Mouse (Mus musculus) induced T-regulatory cell, adult 2 months (primary cell): ENCODE results near the gene Ggta1.
A peak's percentile ranks its signal among the peaks of the same experiment; 100 is the strongest.

Source experiments
- DNase-seq: peaks from one replicate; pipeline ENCODE4 v3.0.0-alpha.2; 2012; ENCODE audit warnings: low read depth

The Ggta1 gene

DNA sequence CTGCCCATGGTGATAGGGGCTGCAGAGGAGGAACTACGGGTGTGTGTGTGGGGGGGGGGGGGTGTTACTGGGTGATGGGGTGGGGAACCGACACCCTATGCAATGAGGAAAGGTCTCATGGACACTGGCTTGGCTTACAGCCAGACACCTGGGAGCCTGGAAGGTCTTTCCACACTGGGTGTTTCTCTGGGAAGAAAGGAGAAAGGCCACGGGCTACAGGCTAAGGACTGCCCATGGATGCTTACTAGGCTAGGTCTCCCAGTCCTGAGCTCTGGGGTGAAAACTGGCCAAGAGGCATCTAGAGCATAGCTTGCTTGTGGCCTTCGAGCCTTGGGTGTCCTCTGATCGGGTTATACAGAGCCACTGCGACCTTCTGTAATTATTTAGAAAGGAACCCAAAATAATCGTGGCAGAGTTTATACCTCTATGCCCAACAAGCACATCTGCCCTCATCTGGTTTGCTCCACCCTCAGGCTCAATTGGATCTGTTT, at the start of gene Ggta1:
TSS of gene Ggta1 (minus strand) at position 441 of the 491 bp plus-strand sequence.
- DNase-seq: no peak

DNA sequence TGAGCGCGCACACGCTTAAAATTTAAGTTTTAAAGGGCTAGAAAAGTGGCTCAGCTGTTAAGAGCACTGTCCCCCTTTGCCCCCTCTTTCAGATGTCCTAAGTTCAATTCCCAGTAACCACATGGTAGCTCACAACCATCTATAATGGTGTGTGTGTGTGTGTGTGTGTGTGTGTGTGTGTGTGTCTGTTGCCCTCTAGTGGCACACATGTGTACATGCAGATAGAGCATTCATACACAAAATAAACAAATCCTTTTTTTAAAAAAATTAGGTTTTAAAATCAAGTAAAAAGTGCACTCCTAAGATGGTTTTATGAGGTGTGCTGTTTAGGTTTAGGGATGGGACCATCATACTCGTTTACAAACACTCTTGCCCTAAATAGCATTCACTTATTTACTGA, 49.2 kb upstream of the Ggta1 start:
- DNase-seq: no peak

DNA sequence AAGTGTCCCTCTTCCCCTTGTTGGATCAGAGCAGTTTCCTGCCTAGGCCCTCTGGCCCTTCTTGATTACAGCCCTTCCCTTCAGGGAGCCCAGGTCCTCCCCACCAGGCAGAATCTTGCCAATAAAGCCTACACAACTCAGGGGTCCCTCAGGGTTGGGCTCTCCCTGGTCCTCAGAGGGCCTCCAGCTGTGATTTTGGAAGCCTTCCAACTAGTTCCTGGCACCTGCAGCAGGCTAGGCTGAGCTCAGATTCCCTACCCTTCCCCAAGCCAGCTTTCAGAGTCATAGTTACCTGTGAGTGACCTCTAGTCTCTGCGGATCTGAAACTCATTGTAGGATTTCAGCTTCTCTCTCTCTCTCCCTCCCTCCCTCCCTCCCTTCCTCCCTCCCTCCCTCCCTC, 47.9 kb upstream of the Ggta1 start:
- no peak for DNase-seq

DNA sequence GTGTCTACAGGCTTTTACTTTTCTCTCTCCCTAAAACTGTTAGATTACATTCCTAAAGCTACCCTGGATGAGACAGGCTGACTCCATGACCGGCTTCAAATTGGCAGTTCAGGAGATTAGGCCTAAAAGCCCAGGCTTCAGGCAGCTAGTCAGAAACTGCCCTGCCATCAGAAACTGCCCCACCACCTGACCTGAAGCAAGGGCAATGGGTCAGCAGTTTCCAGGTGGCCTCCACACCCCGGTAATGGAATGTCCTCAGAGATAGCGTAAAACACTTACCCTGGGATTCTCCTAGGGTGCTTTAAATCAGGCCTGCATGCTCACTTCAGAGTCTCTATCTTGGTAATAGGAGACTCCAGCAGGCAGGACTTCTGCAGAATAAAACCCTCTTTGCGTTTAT, 46.9 kb upstream of the Ggta1 start:
- no peak for DNase-seq

DNA sequence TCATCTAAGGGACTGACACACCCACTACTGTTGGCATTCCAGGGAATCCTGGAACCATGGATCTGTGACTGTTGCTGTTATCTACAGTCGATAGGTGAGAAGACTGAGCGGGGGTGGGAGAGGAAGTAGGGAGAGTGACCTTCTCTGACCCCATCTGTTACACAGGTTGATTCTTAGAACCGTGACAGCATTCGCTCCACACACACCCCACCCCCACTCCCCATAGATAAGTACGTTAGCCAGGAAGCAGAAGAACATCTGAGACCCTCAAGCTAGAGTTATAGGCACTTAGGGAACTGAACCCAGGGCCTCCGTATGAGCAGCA, 46.3 kb upstream of the Ggta1 start:
- no peak for DNase-seq

DNA sequence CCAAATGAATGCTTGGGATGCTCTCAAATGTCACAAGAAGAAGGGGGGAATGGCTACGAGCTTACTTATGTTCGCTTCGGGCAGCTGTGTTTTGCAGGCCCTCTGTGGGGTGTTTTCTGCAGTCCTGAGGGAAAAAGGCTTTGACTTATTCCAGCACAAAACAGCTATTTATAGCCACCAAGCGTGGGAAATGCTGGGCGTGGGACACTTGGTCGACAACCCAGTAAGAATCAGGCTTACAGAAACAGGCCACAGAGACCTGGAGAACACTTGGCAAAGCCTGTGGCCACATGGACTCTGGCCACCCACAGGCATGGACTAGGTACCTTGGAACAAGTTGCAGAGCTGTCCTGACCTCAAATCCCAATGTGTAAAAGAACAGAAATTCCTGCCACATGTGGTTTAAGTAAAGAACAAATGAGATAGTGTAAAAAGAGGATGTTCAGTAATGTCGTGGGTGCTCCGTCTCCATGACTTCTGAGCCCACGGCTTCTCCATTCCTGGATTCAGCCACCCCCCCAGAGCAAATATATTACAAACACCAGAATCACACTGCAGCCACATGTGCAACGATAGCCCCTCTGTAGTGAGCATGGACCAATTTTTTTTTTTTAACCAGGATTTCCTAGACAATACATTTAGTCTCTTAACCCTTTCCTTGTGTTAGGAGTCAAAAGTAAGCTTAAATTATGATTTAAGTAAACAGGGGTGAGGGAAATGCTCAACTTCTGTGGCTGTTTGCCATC, 45.7 kb upstream of the Ggta1 start:
- DNase-seq: no peak

DNA sequence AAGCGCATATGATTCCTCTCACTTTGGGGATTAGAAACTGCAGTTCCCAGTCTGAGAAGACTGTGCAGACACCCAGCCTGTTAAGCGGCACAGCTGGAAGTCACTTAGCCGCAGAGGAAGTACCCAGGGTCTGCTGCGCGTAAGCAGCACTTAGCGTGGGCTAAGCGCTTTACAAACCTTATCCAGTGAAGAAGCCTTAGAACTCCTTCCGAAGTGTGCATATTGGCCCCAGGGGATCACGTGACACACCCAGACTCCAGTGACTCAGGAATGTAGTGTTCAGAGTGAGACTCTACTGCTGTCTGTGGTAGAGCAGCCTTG, 44.1 kb upstream of the Ggta1 start:
- peak; percentile 78 for DNase-seq

DNA sequence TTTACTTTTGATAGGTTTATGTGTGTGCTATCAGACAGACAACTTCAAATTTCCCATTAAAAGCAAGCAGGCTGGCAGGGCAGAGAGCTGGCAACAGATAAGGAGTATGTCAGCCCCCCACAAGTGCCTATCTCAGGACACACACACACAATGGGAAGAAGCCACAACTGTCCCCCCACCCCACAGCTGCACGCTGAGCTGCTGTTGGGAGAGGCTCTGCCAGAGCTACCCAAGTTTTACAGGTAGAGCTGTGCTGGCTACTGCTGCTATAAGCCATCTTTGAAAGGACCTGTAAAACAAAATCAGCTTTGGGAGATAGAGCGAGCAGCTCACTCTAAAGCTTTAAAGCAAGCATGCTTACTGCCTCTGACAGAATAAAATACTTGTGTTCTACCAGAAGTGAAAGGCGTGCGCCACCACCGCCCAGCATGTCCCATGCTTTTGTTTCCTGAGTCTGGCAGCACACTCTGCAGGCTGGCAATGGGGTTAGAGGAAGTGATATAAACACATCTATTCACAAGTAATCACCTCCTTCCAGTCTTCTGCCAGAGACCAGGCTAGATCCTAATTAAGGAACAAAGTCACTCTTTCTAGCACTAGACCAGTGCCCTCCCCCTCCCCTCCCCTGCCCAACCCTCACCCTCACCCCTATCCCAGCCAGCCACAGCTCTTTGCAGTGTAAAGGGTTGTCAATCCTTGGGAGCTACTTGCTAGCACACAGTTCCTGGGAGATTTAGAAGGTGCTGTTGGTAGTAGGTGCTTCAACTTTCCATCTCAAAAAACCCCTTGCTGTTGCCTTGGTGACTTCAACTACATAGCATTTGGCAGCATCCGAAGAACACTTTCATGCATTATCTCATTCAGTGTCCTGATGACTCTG, 43.5 kb upstream of the Ggta1 start:
- peak; percentile 53 for DNase-seq

DNA sequence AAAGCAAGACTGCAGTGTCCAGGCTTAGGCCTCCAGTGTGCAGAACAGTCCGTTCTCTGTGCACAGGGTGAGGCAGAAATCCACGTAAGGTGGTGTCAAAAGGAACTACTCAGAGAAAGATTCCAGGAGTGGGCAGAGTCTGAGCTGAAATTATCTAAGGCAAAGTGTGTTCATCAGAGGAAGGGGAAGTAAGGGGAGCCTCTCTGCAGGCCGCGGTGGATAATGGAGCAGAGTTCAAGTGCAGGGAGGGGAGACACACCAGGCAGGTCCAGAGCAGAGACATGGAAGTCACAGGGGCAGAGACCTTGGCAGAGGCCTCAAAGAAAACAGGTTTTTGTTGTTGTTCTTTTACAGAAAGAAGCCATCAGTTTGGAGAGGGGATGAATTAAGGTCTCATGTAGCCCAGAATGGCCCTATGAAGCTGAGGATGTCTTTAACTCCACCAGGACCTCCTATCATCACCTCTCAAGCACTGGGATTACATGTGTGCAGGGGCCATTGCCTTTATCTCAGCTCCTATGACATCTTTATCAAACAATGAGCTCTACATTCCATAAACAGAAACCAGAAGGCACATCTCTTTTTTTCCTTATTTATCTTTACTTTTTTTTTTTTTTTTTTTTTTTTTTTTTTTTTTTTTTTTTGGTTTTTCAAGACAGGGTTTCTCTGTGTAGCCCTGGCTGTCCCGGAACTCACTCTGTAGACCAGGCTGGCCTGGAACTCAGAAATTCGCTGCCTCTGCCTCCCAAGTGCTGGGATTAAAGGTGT, 42.7 kb upstream of the Ggta1 start:
- no peak for DNase-seq

DNA sequence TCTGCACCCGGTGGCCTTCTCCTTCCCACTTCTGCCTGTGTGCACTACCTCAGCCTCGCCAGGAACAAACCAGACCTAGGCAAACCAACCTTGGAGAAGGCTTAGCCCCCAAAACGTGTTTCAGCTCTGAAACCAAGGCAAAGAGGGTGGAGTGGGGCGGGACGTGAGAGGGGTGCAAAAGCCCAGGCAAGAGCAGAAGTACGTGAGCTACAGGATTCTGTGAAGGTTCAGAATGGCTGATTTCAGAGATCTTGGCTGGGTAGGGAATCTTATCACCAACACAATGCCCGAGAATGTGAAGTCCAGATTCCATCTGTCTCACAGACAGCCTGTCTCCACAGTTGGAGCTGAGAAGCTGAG, 41.4 kb upstream of the Ggta1 start:
- DNase-seq: no peak

DNA sequence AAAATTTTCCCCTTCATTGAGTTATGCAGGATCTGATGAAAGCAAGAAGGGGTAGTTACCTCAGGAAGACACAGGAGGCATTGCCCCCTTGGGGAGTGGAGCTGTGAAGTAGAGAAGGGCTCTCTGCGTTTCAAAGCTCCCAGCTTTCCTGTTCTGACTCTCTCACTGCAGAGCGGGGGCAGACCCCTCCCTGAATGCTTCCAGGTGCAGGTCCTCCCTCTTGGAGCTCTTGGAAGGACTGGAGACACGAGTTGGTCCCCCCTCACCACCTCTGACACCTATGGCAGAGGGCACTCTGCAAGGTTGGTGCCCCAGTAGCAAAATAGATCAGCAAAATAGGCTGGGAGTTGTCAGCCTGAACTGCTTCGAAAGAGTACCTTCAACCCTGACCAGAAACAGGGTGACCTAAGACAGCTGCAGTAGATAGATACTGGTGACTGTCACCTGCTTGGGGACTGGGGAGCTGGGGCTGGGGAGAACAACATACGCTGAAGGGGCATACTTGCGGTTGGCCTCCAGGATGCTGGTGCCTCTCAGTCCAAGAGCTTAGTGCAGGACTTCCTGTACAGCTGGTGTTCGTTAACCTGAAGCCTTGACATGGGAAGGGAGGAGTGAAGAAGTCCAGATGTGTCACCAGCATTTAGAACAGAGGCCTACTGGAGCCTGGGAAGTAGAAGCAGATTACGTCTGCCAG, 40.8 kb upstream of the Ggta1 start:
- DNase-seq: peak; percentile 27

DNA sequence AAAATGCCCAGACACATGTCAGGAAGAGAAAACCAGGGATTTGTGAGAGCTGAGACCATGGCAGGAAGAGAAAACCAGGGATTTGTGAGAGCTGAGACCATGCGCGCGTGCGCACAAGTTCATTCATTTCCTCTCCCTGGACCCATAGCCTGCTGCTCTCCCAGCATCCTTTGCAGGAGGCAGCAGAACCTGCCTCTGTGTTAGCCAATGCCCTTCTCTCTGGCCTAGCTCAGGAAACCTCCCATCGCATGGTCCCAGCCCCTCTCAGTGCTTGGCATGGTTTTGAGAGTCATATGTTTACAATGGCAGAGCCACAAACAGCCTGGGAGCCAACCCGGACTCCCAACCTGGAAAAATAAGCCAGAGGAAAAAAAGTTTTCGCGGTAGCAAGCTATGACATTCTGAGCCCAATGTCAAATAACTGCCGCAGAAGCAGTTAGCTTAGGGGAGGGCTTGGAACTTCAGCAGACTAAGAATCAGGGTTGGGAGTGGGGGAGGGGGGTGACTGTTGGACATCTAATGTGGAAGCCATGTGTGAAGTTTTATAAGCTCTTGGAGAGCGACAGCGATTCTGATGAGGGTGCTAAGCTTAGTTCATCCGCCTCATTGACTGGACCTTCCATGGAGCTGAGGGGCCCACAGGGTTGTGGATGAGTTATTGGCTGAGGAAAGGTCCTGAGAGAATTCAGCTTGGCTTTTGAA, 40.1 kb upstream of the Ggta1 start:
- DNase-seq: no peak

DNA sequence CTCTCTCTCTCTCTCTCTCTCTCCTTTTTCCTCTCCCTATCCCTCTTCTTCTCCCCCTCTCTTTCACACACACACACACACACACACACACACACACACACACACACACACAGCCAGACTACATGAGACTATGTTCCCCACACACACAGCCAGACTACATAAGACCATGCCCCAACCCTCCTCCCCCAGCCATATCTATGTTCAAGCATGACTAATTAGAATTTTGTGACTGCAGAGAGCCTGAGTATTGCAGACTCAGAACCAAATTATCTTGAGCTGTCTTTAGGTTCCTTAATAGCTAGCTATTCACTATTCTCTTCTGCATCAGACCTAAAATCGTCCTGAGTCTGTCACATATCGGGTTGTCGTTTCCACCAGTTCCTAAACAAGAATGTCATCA, 39.5 kb upstream of the Ggta1 start:
- no peak for DNase-seq

DNA sequence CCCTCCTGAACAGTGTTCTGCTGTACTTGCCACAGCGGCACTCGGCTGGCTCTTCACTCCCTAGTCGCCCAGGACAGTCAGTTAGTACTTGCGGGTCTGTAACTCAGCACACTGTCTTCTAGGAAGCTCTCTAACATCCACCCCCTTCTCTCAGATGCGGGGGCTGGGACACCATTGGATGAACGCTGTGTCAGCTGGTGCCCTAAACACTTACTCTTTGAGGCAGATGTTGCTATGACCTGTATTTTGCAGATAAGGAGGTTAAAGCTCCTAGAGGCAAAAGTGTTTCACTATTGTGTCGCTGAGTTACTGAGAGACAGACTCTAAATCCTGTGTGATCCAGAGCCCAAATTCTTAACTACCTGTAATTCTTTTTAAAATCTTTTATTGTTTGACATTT, 36.4 kb upstream of the Ggta1 start:
- peak; percentile 34 for DNase-seq

DNA sequence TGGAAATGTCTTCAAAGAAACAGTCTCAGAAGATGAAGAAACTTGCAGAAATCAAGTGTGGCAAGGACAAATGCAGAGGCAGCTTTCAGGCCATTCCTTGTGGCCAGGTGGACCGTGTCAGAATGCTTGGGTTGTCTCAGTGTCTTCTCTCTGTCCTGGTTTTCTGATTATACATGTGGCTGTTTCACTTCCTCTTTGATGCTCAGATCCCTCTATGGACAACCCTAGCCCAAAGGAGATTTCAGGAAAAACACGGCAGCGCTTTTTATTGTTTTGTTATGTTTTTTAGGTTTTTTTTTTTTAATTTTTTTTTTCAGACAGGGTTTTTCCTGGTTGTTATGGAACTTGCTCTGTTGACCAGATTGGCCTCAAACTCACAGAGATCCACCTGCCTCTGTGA, 35.9 kb upstream of the Ggta1 start:
- DNase-seq: no peak

DNA sequence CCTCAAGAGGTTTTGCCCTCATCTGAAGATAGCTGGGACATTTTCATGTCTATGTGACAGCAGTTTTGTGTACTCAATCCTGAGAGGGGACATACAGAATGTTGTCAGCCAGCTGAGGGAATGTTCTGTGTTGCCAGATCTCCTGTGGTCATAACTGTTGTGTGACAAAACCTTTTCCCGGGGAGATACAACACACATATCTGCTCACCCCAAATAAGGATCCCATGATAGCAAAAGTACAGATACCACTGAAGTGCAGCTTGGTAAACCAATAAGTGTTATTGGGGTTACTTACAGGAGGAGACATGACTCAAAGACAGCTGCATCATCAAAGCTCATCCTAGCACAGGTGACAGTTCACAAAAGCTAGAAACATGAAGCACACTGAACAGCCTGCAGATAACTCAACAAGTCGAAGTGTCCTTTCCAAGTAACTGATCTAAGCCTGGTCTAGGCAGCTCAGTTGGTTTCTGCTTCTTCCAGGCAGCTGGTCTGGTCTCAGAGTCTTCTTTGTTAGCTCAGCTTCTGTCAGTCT, 34.7 kb upstream of the Ggta1 start:
- DNase-seq: peak; percentile 30

DNA sequence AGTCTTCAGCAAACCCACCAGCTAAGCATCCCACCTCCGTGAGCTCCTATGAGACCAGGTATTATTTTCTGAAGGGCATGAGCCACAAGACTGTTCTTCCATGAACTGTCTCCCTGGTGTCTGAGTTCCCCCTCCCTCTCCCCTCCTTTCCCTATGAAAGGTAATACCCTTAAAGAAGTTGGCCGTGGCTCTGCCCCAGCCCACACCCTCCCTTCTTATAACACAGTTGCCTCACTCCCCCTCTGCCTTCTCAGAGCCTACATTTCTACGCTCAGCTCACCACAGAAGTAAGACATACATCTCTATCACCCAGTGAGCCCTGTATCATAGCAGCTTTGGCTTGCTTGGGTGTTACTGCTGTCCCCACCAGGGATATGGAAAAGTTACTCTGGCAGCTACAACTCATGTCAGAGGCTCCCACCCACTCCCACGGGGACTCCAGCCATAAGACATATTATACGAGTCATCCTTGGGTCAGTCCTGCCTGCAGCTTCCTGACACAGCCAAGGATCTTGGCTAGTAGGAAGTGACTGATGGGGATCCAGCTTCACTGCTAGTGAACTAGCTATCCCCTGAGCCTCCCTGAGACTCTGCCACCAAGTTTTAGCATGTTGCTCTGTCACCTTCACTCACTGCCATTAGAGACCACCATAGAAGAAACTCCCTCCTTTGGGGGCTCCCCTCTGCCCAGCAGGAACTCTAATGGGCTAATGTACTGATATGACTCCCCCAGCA, 33.4 kb upstream of the Ggta1 start:
- DNase-seq: no peak

DNA sequence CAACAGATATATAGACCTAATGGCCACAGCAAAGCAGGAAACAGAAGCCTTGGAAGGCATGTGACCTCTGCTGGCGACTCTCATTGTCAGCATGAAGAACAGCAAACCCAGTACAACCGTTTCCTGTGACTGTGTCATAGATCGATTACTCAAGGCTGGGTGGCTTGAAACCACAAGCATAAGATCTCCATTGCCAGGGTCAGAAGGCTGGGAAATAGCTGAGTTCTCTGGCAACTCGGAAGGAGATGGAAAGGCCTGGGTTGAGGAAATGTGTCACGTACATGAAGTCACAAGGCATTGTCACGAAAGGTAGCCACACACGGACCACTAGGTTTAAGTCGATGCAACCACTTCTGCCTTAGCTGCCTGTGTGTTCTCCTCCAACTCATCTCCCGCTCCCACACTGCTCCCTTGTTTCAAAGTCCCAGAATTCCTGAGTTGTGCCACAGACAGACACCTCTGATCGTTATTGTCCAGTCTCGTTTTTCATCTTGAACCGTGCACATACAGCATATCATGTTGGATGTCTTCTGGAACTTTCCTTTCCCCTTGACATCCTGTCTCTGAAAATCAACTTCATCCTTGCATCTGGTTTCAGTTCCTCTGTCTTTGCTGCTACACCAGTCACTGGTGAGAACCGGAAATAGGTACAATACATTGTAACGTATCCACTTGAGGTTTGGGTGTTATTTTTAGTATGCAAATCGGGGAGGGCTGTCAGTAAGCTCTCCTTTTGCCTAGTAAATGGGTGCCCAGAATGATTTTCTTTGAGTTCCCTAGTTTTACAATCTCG, 32.7 kb upstream of the Ggta1 start:
- peak; percentile 90 for DNase-seq

DNA sequence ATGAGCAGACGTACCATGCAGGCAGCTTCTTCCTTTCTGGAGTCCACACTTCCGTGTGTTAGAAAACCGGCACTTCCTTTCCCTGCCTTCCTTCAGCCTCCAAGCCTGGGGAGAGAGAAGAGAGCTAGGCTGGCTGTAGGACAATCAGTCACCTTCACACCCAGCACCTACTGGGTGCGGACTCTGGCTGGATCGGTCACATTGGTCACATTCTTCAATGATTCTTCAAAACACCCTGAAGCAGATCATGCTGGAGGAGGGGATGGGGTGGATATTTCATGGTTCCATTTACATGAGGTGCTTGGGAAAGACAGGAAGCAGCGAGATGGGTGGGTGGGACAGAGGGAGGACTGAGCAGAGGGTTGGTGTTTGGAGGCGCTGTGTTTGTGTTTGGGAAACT, 30.5 kb upstream of the Ggta1 start:
- no peak for DNase-seq

DNA sequence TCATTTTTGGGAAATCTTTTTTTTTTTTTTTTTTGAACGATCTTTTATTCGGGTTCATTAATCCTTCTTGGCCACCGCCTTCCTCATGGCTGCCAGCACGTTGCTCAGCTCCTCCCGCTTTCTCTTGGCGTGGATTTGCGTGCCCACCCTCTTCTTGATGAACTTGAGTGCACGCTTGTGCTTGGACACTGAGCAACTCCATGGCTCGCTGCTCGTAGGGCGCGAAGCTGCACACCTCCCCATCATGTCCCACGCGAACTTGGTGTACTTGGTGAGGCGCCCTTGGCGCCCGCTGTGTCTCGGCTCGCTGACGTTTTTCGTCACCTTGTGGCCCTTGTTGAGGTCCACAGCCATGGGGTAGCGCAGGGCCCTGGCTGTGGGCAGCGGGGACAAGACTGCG, 28.1 kb upstream of the Ggta1 start:
- no peak for DNase-seq
